Mouse (Mus musculus): ENCODE data around the gene Pdgfb. TPM values are rescaled to one million over a fixed set of nuclear protein-coding genes. Genes with fewer than 3 reads are reported as not detected.

Pdgfb gene
- polyA plus RNA-seq, 1 experiment from 2014 or later: 3.1 TPM

GRCm38 (mm10) chr15:80003581-80003980 is 11.2 kb downstream of the Pdgfb start:
- H3K4me1 ChIP-seq: 0 out of 2 replicates have a peak, but pooled peaks cover 2% of the 10 kb centered on the region
- no peaks in the 10 kb centered on the region for H3K9me3 ChIP-seq
- H3K9ac ChIP-seq: no peak overlapping the region
- no peaks in the 10 kb centered on the region for H3K36me3 ChIP-seq
- H3K27ac ChIP-seq: no peak overlapping the region
- H3K27me3 ChIP-seq: no peaks in the 10 kb centered on the region
- H3K4me2 ChIP-seq: no peak overlapping the region
- ATAC-seq (ENCODE audit: insufficient number of reproducible peaks, low FRiP score, low TSS enrichment, low read depth): no peak
- H3K4me3 ChIP-seq: no peak overlapping the region
- WGBS: 49% methylated on average over 2 of the region's 2 CpGs

- Histone ChIP-seq H3K36me3 (no peaks in the 10 kb centered on the region), H3K9ac (no peak overlapping the region), H3K4me1 (0 out of 2 replicates have a peak, but pooled peaks cover 2% of the 10 kb centered on the region), H3K4me2 (no peak overlapping the region), H3K27me3 (no peaks in the 10 kb centered on the region), H3K4me3 (no peak overlapping the region), H3K9me3 (no peaks in the 10 kb centered on the region), H3K27ac (no peak overlapping the region)
- no peak for ATAC-seq (ENCODE audit: insufficient number of reproducible peaks, low FRiP score, low TSS enrichment, low read depth)
- 88% methylated on average over 23 of the region's 23 CpGs for WGBS
Measured at GRCm38 (mm10) chr15:80001601-80002000, 13.2 kb downstream of the Pdgfb start.

- WGBS: 56% methylated on average over 8 of the region's 8 CpGs
- Histone ChIP-seq H3K4me1 (no peaks in the 10 kb centered on the region), H3K9ac (no peak overlapping the region), H3K4me3 (no peak overlapping the region), H3K9me3 (no peaks in the 10 kb centered on the region), H3K27ac (no peak overlapping the region), H3K4me2 (no peak overlapping the region), H3K27me3 (no peaks in the 10 kb centered on the region), H3K36me3 (no peaks in the 10 kb centered on the region)
- ATAC-seq (ENCODE audit: insufficient number of reproducible peaks, low FRiP score, low TSS enrichment, low read depth): no peak
Measured at GRCm38 (mm10) chr15:80000694-80001093, 14.1 kb downstream of the Pdgfb start.

GRCm38 (mm10) chr15:79997988-79998387 is 16.8 kb downstream of the Pdgfb start:
- Histone ChIP-seq H3K36me3 (no peaks in the 10 kb centered on the region), H3K9ac (no peak overlapping the region), H3K4me1 (no peaks in the 10 kb centered on the region), H3K4me3 (no peak overlapping the region), H3K27ac (no peak overlapping the region), H3K4me2 (no peak overlapping the region), H3K27me3 (no peaks in the 10 kb centered on the region), H3K9me3 (no peaks in the 10 kb centered on the region)
- WGBS: 57% methylated on average over 3 of the region's 3 CpGs
- no peak for ATAC-seq (ENCODE audit: insufficient number of reproducible peaks, low FRiP score, low TSS enrichment, low read depth)

GRCm38 (mm10) chr15:79996781-79997180 is 18.0 kb downstream of the Pdgfb start:
- H3K4me2 ChIP-seq: no peak overlapping the region
- no peak overlapping the region for H3K9ac ChIP-seq
- H3K4me3 ChIP-seq: no peak overlapping the region
- ATAC-seq (ENCODE audit: insufficient number of reproducible peaks, low FRiP score, low TSS enrichment, low read depth): no peak
- H3K27me3 ChIP-seq: no peaks in the 10 kb centered on the region
- H3K9me3 ChIP-seq: no peaks in the 10 kb centered on the region
- H3K36me3 ChIP-seq: no peaks in the 10 kb centered on the region
- 85% methylated on average over 11 of the region's 11 CpGs for WGBS
- no peak overlapping the region for H3K27ac ChIP-seq
- H3K4me1 ChIP-seq: no peaks in the 10 kb centered on the region

- ATAC-seq (ENCODE audit: insufficient number of reproducible peaks, low FRiP score, low TSS enrichment, low read depth): no peak
- H3K9ac ChIP-seq: no peak overlapping the region
- no peak overlapping the region for H3K4me2 ChIP-seq
Measured at GRCm38 (mm10) chr15:79995552-79995951, 19.2 kb downstream of the Pdgfb start.

GRCm38 (mm10) chr15:79994566-79994965 is 20.2 kb downstream of the Pdgfb start:
- Histone ChIP-seq H3K27me3 (no peaks in the 10 kb centered on the region), H3K4me1 (no peaks in the 10 kb centered on the region), H3K36me3 (no peaks in the 10 kb centered on the region), H3K9me3 (no peaks in the 10 kb centered on the region), H3K4me3 (no peak overlapping the region), H3K4me2 (no peak overlapping the region), H3K27ac (no peak overlapping the region), H3K9ac (no peak overlapping the region)
- no peak for ATAC-seq (ENCODE audit: insufficient number of reproducible peaks, low FRiP score, low TSS enrichment, low read depth)
- 70% methylated on average over 4 of the region's 4 CpGs for WGBS

More at GRCm38 (mm10) chr15:79995552-79995951, 19.2 kb downstream of the Pdgfb start:
- Histone ChIP-seq H3K4me1 (no peaks in the 10 kb centered on the region), H3K27me3 (no peaks in the 10 kb centered on the region), H3K4me3 (no peak overlapping the region), H3K36me3 (no peaks in the 10 kb centered on the region), H3K9me3 (no peaks in the 10 kb centered on the region), H3K27ac (no peak overlapping the region)
- 91% methylated on average over 7 of the region's 7 CpGs for WGBS

GRCm38 (mm10) chr15:79986182-79986581 is 28.6 kb downstream of the Pdgfb start:
- Histone ChIP-seq H3K9ac (no peak overlapping the region), H3K4me1 (peaks cover 11% of the 10 kb centered on the region), H3K27me3 (no peaks in the 10 kb centered on the region), H3K4me2 (no peak overlapping the region), H3K9me3 (no peaks in the 10 kb centered on the region), H3K36me3 (no peaks in the 10 kb centered on the region), H3K27ac (no peak overlapping the region), H3K4me3 (no peak overlapping the region)
- WGBS: 65% methylated on average over 8 of the region's 8 CpGs
- ATAC-seq (ENCODE audit: insufficient number of reproducible peaks, low FRiP score, low TSS enrichment, low read depth): no peak

GRCm38 (mm10) chr15:79985471-79985870 is 29.3 kb downstream of the Pdgfb start:
- no peaks in the 10 kb centered on the region for H3K9me3 ChIP-seq
- no peak overlapping the region for H3K27ac ChIP-seq
- H3K4me3 ChIP-seq: no peak overlapping the region
- H3K4me2 ChIP-seq: no peak overlapping the region
- H3K27me3 ChIP-seq: no peaks in the 10 kb centered on the region
- no peak overlapping the region for H3K9ac ChIP-seq
- ATAC-seq (ENCODE audit: insufficient number of reproducible peaks, low FRiP score, low TSS enrichment, low read depth): no peak
- peaks cover 18% of the 10 kb centered on the region for H3K4me1 ChIP-seq
- WGBS: 56% methylated on average over 11 of the region's 11 CpGs
- no peaks in the 10 kb centered on the region for H3K36me3 ChIP-seq

GRCm38 (mm10) chr15:79984152-79984551 is 30.6 kb downstream of the Pdgfb start:
- Histone ChIP-seq H3K4me2 (no peak overlapping the region), H3K27ac (no peak overlapping the region), H3K27me3 (no peaks in the 10 kb centered on the region), H3K36me3 (no peaks in the 10 kb centered on the region), H3K4me3 (no peak overlapping the region), H3K9ac (no peak overlapping the region), H3K9me3 (no peaks in the 10 kb centered on the region), H3K4me1 (peaks cover 22% of the 10 kb centered on the region)
- whole genome bisulfite sequencing: 56% methylated on average over 7 of the region's 7 CpGs
- no peak for ATAC-seq (ENCODE audit: insufficient number of reproducible peaks, low FRiP score, low TSS enrichment, low read depth)

GRCm38 (mm10) chr15:79980716-79981115 is 34.1 kb downstream of the Pdgfb start:
- Histone ChIP-seq H3K27ac (no peak overlapping the region), H3K36me3 (no peaks in the 10 kb centered on the region), H3K27me3 (no peaks in the 10 kb centered on the region), H3K4me2 (no peak overlapping the region), H3K4me3 (no peak overlapping the region), H3K4me1 (peaks cover 22% of the 10 kb centered on the region), H3K9ac (no peak overlapping the region), H3K9me3 (no peaks in the 10 kb centered on the region)
- WGBS: 27% methylated on average over 11 of the region's 11 CpGs
- 0 out of 2 replicates have a peak, but pooled peaks have one; percentile 30 for ATAC-seq (ENCODE audit: insufficient number of reproducible peaks, low FRiP score, low TSS enrichment, low read depth)

- H3K36me3 ChIP-seq: no peaks in the 10 kb centered on the region
- no peak overlapping the region for H3K9ac ChIP-seq
- H3K4me2 ChIP-seq: no peak overlapping the region
- no peaks in the 10 kb centered on the region for H3K27me3 ChIP-seq
- ATAC-seq (ENCODE audit: insufficient number of reproducible peaks, low FRiP score, low TSS enrichment, low read depth): no peak
- no peaks in the 10 kb centered on the region for H3K4me1 ChIP-seq
- no peak overlapping the region for H3K4me3 ChIP-seq
- no peak overlapping the region for H3K27ac ChIP-seq
- 95% methylated on average over 11 of the region's 11 CpGs for WGBS
- H3K9me3 ChIP-seq: no peaks in the 10 kb centered on the region
Measured at GRCm38 (mm10) chr15:79972186-79972585, 42.6 kb downstream of the Pdgfb start.

GRCm38 (mm10) chr15:79970940-79971339 is 43.8 kb downstream of the Pdgfb start, which contains the start of gene Cbx7:
Gene Cbx7, minus strand, starts transcription at chr15:79971119.
- no peaks in the 10 kb centered on the region for H3K4me1 ChIP-seq
- H3K4me2 ChIP-seq: no peak within 1 kb of the TSS
- WGBS: 91% methylated on average over 11 of the region's 11 CpGs
- no peaks in the 10 kb centered on the region for H3K27me3 ChIP-seq
- H3K27ac ChIP-seq: no peak within 1 kb of the TSS
- no peaks in the 10 kb centered on the region for H3K36me3 ChIP-seq
- H3K9ac ChIP-seq: no peak within 1 kb of the TSS
- no peaks in the 10 kb centered on the region for H3K9me3 ChIP-seq
- no peak within 1 kb of the TSS for H3K4me3 ChIP-seq
- no peak for ATAC-seq (ENCODE audit: insufficient number of reproducible peaks, low FRiP score, low TSS enrichment, low read depth)
